Mouse (Mus musculus) C2C12 (cell line): ENCODE data around the gene Sptb.

Experiments
- CEBPB ChIP-seq: IDR thresholded peaks from one replicate; pipeline ENCODE4 v1.6.1; 2011; ENCODE audit warnings: low read depth, mild to moderate bottlenecking, control low read depth, moderate library complexity
- CTCF ChIP-seq: IDR thresholded peaks from one replicate; pipeline ENCODE4 v1.5.1; 2011; ENCODE audit not compliant: control insufficient read depth, insufficient read depth, insufficient read length
- FOSL1 ChIP-seq: IDR thresholded peaks from one replicate; pipeline ENCODE4 v1.8.0; 2011; ENCODE audit warnings: mild to moderate bottlenecking, low read length; ENCODE audit not compliant: poor library complexity, insufficient read depth, severe bottlenecking
- MAX ChIP-seq: IDR thresholded peaks from one replicate; pipeline ENCODE4 v1.6.1; 2011; ENCODE audit warnings: mild to moderate bottlenecking, control low read depth
- MYOD1 ChIP-seq: IDR thresholded peaks from one replicate; pipeline ENCODE4 v1.6.1; 2011; ENCODE audit warnings: low read depth; ENCODE audit not compliant: control insufficient read depth, insufficient read length
- MYOG ChIP-seq: IDR thresholded peaks from one replicate; pipeline ENCODE4 v1.6.1; 2011; ENCODE audit not compliant: control insufficient read depth, insufficient read length; ENCODE audit errors: extremely low read depth
- USF1 ChIP-seq: IDR thresholded peaks from one replicate; pipeline ENCODE4 v1.6.1; 2011; ENCODE audit warnings: low read depth, mild to moderate bottlenecking, control low read depth, moderate library complexity

DNA sequence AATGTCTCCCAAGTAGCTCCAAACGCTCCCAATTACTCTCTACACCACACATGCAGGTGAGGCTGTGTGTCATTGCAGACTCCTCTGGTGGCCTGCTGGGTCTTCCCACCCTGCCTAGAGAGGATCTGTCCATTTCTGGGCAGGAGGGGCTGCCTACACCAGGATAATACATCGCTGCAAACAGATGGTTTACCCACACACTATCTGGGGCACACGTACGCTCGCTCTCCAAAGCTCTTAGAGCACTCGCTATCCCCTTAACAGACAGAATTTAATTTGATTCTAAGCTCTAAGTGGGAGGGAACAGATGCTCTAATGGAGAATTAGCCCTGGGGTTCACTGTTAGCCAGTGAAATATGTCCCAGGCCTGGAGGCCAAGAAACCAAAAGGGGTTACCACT, 87.0 kb downstream of the Sptb start:
- TF ChIP-seq CTCF (no peak), MYOD1 (no peak), MAX (no peak), MYOG (no peak), USF1 (no peak), CEBPB (no peak), FOSL1 (no peak)
